Mouse (Mus musculus): Measurements from ENCODE around the gene Fut8.
"Not testable (repeated sequence)": the region's sequence is repeated elsewhere in the genome, so short reads cannot be mapped to it uniquely, and the experiment has no call there.

Gene Fut8

GRCm38 (mm10) chr12:77502243-77502642, 264.3 kb downstream of the Fut8 start:
- DNase-seq = no peak

- DNase-seq = no peak
These were observed 267.5 kb downstream of the Fut8 start for GRCm38 (mm10) chr12:77505431-77505830.

- no peak for DNase-seq
These were observed 269.8 kb downstream of the Fut8 start for GRCm38 (mm10) chr12:77507770-77508169.

- DNase-seq = no peak
These were observed 272.8 kb downstream of the Fut8 start for GRCm38 (mm10) chr12:77510758-77511157.

- no peak for DNase-seq
These were observed 273.3 kb downstream of the Fut8 start for GRCm38 (mm10) chr12:77511206-77511605.

- no peak for DNase-seq
These were observed 273.7 kb downstream of the Fut8 start for GRCm38 (mm10) chr12:77511631-77512030.

GRCm38 (mm10) chr12:77516805-77517204, 278.9 kb downstream of the Fut8 start:
- no peak for DNase-seq

- DNase-seq = no peak
These were observed 279.8 kb downstream of the Fut8 start for GRCm38 (mm10) chr12:77517691-77518090.

GRCm38 (mm10) chr12:77519534-77520102, 281.7 kb downstream of the Fut8 start:
- no peak for DNase-seq

GRCm38 (mm10) chr12:77524014-77524413, 286.1 kb downstream of the Fut8 start:
- DNase-seq = not testable (repeated sequence)
